Mouse (Mus musculus) small intestine, adult 2 months (tissue): ENCODE results near the gene Tmem143.

Experiments used
- CTCF ChIP-seq: fragments of 200-500 bp; IDR thresholded peaks from 2 replicates; pipeline ENCODE4 v1.5.1; 2012; ENCODE audit warnings: low read depth, mild to moderate bottlenecking, control low read depth, inconsistent platforms, low read length, moderate library complexity, mixed read lengths; ENCODE audit not compliant: insufficient replicate concordance, insufficient read length; ENCODE audit errors: extremely low read depth
- POLR2A ChIP-seq: fragments of 200-500 bp; IDR thresholded peaks from 2 replicates; pipeline ENCODE4 v1.6.1; 2012; ENCODE audit warnings: low read depth, mild to moderate bottlenecking, control low read depth, inconsistent platforms, low read length, moderate library complexity

DNA sequence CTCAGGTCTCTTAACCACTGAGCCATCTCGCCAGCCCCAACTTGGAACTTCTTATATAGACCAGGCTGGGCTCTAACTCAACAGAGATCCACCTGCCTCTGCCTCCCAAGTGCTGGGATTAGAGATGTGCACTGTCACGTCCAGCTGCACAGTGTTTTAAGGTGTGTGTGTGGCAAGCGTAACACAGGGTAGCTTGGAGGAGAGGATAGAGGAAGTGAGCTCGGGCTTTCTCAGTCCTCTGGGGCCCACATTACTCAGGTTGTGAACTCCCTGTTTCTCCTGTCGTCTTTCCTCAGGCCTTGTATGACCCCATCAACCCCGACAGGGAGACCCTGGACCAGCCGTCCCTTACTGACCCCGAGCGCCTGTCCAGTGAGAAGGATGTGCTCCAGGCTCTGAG is 9.9 kb downstream of the Tmem143 start:
- TF ChIP-seq POLR2A (no peak), CTCF (no peak)
